Mouse (Mus musculus) kidney, postnatal 25 days (tissue): Measurements from ENCODE around the gene Iqgap1.
"Not testable (repeated sequence)": the region's sequence is repeated elsewhere in the genome, so short reads cannot be mapped to it uniquely, and the experiment has no call there.

Experiments
- DNase-seq, 2 experiments: peaks; one replicate each; pipeline ENCODE4 v3.0.0; 2021; ENCODE audit warnings: mixed read lengths in 2 of 2

Iqgap1 gene

DNA sequence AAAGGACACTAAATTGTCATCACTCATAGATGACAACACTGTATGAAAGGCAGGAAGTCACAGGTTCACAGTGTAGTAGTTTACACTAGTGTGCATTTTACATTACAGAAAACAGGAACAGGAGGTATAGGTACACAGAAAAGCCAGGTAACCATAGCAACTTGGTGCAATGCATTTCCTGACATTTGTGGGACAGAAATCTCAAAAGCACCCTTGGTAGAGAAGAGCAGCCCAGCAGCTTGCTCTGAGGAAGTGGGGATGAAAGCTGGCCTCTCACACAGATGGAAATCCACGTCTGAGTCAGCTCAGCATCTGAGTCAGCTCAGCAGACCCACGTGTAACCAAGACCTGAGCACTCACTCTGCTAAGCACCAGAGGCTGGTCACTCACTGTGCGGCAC lies 59.7 kb downstream of the Iqgap1 start:
- DNase-seq: no peak

DNA sequence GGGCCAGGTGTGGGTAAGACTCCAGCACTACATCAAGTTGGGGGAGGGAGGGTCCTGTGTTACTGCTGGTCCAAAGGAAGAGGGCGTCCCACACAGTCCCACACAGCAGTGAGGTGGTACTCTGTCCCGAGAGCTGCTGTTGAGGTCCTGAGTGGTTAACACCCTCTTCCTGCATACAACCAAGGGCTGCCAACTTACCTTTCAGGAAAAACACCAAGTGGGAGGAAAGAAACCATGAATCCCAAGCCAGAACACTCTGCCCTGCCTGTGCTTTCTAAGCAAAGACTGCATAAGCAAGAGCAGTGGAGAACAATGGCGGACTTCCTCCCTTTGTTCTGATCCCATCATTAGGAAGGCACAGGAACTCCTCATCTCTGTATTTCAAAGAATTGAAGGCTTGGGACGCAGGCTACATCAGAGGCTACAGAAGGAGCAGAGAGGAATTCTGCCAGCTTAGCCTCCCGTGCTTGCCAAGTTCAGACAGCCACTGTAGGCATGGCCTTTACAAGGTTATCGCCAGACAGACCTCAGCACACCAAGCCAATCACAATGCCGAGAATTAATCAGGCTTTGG lies 61.8 kb downstream of the Iqgap1 start:
- peak; percentile 58 to 74 for DNase-seq

DNA sequence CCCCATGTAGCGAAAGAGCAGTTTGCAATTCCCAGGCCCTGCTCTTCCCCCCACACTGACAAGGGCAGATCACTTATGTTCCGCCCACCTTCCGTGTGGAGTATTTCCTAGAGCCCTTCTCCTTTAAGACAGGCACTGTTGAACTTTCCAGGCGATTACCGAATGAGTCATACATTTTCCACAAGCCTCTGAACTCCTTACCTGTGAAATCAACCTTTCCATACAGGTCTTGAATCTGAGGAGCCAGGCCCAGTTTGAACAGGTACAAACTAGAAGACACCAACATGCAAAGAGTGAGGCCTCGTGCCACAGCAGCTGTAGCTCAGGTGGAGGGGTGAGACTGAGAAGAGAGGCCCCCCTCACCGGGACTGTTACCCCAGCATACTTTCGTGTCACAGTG lies 63.5 kb downstream of the Iqgap1 start:
- DNase-seq: peak; percentile 47 to 66

DNA sequence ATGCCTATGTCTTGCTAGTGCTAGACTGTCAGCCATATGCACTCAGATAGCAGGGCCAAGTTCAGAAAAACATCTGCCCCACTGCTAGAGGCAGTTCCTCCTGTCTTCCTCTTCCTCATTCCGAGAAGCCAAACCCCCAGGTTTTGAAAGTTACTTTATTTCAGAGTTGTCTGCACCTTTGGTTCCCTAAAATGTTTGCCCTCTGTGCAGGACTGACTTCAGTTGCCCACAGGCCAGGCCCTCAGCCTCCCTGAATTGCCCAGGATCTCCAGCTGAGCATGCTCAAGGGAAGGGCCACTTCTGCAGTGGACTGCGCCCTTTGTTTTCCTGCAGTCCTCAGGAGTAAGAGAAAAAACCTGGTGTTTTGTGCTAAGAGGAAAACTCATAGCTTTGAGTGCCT lies 71.7 kb downstream of the Iqgap1 start:
- DNase-seq: peak in 1 of 2 experiments; percentile 35

DNA sequence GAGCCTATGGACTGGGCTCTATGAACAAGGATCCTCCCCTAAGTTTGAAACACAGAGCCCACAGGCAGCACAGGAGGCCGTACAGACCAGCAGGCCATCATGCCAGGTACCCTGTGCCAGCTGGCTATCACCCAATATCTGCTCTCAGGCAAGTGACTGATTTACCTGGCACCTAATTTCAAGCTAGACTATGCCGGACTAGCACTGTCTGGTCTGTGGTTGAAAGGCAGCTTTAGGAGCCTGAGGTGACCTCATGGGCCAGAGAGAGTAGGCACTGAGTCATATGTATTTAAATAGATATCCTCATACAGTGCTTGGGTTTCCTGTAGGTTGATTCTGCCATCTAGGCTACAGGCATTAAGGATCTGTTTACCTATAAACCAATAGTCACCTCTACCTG lies 72.2 kb downstream of the Iqgap1 start:
- DNase-seq: peak; percentile 92 to 93

DNA sequence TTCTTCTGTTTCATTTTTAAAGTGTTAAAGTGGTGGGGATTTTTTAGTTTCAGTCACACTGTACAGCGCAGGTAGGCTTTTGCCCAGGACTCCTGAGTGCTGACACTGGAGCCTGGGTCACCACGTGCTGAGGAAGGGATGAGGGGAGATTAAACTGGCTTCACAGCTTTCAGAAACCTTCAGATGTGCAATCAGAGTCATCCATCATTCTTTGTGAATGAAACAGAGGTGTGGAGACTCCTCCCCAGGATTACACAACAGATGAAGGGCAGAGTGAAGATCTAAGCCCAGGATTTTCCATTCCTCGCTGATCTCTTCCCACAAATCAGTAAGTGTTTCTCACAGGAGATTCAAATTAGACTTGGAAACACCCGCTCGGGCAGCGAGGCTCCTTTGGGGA lies 76.2 kb downstream of the Iqgap1 start:
- DNase-seq: no peak

DNA sequence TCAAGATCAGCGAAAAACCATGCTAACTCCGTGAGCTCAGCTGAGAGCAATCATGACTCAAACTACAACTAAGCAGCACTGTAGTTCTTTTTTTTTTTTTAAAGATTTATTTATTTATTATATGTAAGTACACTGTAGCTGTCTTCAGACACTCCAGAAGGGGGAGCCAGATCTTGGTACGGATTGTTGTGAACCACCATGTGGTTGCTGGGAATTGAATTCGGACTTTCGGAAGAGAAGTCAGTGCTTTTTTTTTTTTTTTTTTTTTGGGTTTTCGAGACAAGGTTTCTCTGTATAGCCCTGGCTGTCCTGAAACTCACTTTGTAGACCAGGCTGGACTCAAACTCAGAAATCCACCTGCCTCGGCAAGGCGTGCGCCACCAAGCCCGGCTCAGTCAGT lies 76.7 kb downstream of the Iqgap1 start:
- DNase-seq: not testable (repeated sequence)

DNA sequence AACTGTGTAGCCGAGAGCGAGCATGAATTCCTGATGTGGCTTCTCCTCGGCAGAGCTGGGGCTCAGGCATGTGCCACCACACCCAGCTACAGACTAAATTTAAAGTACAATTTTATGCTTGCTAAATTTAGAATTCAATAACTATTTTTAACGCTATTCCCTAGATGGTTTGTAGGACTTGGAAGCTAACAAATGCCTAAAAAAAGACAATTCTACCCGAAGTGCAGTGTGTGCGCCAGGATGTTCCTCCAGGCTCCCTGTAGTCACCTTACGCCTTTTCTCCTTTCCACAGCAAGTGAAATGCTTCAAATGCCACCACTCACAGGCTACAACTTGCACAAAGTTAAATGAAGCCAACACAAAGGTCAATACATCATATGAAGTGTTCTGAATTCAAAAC lies 78.4 kb downstream of the Iqgap1 start:
- no peak for DNase-seq

DNA sequence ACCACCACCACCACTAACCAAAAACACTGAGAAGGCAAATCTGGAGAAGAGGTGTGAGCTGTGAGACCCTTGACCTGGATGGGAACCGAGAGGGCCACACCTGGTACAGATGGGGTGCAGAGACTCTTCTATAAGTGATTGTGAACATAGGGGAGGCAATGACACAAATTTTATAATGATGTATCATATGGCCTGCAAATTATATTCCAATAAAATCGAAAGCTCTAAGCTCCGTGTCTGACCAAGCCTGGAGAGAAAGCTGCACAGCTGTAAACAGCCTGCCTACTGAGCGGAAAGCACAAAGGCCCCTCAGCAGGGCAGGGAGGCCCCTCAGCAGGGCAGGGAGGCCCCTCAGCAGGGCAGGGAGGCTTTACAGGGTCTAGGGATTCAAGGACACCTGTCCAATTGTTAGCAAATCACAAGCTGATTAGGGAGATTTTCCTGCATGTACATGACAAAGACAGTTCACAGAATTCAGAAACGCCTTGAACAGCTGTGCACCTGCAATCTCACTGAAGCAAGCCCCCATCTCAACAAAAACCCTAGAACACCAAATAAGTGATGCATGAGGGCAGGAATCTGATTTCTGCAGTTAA lies 79.5 kb downstream of the Iqgap1 start:
- DNase-seq: no peak

DNA sequence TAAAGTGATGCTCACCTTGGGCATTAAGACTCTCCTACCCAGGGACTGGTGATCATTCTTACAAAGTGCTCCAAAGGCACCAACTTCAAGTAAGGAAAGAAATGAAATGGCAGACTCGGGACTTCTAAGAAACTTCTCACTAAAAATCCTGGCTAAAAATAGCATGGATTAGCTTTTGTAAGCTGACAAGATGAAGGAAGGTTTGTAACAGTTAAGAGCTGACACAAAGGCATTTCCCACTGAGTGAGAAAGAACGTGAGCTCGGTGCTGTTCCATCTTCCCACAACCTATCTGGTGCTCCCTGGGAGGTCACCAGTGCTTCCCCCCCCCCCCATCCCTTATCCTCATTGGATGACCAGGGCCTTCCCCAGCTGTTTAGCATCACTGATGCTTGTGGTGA lies 80.0 kb downstream of the Iqgap1 start:
- no peak for DNase-seq

DNA sequence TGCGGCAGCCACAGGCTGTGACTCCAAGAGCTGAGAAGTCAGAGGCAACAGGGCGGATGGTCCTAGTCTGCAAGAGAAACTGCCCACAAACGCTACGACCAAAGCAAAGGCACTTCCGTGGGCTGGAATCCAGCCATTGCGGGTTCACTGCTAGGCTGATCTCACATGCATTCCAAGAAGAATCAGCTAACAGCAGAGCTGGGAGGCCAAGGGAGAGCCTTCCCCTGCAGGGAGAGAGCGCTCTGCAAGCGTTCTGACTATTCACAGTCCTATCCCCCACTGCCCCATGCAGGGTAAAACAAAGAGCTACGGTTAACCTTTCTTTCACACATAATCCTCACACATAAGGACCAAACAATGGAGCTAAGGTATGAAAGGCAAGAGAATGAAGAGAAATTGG lies 80.5 kb downstream of the Iqgap1 start:
- peak in 1 of 2 experiments; percentile 40 for DNase-seq

DNA sequence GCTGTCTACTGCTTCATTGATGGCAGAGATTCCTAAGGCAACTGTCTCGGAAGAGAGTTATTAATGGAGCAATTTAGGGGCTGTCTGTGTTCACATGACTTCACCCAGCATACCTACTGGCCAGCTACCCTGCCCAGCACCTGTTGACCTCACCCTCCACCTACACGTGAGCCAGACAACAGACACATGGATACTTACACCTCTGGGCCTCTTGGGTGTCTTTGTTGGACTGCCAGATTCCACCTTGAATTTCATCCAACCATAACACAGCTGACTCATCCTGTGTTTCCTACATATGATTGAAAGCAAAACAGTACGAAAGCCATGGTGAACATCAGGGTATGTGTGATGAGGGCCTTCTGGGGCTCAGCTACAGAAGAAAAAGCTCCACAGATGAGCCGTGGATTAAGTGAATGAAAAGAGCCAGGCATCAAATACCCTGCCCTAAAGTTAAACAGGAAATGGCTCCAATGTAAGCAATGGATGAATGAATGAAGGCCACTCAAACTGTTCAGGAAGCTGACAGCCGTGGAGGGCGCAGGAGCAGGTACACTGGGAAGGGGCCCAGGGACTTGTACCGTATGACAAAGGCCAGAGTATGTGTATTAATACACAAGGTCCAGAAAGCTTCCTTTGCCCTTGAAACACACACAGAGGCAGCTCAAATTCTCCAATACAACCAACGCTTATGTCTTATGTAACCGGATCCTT lies 81.7 kb downstream of the Iqgap1 start:
- DNase-seq: no peak

DNA sequence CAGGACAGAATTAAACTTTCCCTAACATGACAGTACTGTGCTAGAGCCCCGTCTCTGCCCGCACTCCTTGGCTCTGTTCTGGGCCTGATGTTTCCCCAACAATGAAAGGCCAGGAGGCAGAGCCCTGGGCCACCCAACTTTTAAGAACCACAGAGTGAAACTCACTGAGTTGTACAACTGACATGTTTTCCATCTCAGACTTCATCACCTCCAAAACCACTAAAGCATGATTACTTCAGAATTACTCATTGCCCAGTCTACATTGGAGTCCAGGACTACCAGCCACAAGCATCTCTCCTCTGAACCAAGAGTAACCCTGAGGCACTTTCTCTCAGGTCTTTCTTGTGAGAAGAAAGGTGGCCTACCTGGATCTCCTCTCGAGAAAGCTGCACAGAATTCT lies 83.1 kb downstream of the Iqgap1 start:
- DNase-seq: no peak

DNA sequence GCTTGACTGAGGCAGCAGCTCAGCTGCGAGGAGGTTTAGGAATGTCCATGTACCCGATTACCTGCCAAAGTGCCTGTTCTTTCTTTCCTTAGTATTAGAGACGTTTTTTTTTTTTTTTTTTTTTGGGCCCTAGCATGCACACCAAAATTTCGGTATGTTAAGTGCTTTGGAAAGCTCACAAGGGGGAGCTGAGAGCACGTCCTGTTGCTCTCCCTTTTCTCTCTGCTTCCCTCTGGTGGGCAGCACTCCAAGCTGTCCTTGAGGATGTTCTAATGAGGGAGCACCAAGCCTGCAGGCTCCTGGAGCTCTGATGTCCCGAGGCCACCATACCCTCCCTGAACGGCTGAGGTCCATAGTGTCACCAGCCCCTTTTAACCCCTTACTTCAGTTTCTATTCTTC lies 84.8 kb downstream of the Iqgap1 start:
- peak; percentile 88 to 90 for DNase-seq

DNA sequence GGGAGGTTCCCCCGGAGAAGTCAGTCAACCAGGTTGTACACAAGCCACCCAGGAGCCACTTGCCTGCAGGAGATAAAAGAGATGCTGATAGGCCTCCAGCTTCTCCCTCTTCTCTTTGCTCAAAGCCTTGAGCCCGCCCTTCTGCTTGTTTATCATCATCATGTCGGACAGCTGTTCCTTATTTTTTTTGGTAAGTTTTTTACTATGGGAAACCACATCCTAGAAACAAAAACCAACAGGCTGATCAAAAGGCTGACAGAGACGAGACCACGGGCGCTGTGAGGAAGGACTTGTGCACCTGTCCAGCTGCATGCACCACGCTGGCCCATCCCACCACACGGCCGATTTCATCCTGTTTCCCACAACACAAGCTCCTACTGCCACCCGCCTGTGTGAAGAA lies 89.6 kb downstream of the Iqgap1 start:
- DNase-seq: no peak

DNA sequence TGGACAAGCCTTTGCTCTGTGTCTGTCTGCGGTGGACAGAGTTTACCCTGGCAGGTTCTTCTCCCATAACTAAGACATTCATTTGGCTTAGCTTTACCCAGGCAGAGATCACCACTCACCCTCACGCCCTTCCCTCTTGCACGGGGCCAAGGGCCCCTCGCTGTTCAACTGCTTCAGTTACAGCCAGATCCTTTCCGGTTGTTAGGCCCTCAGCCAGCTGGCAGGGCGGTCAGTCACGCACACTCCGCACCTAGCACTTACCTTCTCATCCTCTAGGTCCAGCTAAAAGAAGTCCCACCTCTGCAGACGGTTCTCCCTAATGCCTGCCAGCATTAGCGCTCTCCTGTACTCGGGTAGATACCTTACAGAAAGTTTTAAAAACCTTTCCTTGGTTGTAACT lies 92.8 kb downstream of the Iqgap1 start:
- DNase-seq: no peak

DNA sequence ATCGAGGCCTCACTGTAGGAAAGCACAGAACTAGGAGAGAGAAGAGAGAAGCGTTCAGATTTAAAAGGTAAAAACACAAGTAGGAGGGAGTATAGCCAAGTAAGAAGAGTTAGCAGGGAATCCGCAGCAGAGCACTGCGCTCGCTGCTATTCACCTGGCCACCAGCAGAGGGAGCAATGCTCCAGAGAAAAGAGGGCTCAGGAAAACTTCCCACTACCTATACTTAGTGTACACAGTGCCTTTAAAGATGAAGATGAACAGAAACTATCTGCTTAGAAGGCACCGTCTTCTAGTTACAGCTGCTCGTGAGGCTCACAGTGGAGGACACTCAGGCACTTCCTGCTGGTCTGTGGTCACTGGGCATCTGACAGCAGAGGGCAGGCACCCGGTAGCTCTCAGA lies 96.1 kb downstream of the Iqgap1 start:
- DNase-seq: peak; percentile 57 to 70

DNA sequence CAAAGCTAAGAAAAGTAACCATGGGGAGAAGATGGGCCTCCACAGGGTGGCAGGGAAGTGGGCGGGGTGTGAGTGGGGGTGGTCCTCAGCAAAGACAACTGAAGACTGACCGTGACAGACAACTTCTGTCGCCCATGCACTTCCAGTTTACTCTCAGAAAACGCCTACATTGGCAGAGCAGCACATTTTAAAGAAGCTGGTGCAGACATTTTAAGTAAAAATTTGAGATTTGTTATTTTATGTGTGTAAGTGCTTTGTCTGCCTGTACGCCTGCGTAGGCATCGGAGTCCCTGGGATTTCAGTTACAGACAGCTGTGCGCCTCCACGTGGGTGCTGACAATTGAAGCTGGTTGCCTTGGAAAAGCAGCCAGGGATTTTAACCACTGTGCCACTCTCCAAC lies 104.7 kb downstream of the Iqgap1 start:
- DNase-seq: no peak

DNA sequence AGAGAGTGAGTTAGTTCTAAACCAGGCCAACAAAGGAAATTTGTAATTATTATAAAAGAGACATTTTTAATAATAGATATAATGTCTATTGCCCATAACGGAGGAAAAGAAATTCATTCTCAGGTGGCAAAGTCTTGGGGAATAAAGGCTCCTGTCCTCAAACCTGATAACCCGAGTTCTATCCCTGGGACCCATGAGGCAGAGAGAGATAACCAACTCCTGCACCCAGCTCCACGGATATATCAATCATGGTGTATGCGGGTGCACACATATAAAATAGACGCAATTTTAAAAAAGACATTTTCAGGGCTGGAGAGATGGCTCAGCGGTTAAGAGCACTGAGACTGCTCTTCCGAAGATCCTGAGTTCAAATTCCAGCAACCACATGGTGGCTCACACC lies 106.2 kb downstream of the Iqgap1 start:
- no peak for DNase-seq

DNA sequence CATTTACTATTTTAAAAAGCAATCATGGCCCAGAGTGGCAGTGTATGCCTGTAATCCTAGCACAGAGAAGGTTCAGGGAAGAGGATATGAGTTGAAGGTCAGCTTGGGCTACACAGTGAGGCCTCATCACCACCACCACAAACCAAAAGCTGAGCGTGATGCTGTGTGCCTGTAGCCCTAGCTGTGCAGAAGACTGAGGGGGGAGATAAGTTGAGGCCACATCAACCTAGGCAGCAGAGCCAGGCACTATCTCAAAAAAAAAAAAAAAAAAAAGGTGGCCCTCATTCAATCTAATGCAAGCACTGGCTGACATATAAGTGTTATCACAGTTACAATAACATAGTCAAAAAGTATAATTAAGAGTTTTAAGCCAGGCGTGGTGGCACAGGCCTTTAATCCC lies 106.7 kb downstream of the Iqgap1 start:
- no peak for DNase-seq

DNA sequence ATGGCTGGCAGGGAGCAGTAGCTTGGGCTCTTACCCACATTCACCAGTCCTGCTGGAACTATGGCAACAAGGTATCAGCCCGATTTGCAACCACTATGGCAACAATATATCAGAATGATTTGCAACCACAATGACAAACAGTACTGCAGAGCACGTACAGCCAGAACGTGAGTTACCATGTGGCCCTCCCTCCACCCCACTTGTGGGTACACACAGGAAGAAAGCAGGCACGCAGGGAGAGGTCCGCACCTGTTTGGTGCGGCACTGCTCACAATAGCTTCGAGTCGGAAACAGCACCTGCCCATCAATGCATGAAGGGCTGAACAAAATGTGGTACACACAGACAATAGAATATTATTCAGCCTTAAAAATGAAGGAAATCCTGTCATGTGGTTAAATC lies 107.3 kb downstream of the Iqgap1 start:
- no peak for DNase-seq

DNA sequence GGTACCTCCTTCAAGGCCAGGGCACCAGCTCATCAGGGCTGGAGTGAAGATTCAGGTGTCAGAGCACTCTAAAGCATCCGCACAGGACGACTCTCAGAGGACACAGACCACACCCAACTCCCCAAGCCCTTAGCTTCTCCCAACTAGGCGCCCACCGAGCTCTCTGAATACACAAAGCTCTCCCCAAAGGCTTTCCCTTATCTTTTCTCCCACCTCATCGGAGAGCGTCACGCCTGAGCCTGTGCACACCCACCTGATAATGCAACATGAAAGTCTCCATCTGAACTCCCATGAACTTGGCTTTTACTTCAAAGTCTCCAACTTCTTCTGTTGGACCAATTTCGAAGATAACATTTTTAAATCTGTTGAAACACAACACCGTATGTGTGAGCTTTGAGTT lies 109.0 kb downstream of the Iqgap1 start:
- no peak for DNase-seq

DNA sequence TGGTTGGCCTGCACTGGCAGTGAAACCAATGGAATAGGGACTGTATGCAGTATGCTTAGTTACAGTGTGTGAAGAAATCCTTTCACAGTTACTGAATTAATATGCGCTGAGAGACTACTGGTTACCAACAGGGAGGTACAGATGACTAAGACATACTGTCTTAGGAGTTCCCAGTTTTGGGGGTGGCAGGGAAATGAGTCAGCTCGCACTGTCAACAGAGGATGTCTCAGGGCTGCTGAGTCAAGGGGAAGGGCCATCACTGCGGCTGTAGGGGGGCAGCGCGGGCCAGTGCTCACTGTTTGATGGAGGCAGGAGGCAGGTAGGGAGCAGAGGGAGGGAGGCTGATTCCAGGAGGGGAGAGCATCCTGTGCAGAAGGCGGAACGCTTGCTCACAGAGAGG lies 110.5 kb downstream of the Iqgap1 start:
- DNase-seq: no peak

DNA sequence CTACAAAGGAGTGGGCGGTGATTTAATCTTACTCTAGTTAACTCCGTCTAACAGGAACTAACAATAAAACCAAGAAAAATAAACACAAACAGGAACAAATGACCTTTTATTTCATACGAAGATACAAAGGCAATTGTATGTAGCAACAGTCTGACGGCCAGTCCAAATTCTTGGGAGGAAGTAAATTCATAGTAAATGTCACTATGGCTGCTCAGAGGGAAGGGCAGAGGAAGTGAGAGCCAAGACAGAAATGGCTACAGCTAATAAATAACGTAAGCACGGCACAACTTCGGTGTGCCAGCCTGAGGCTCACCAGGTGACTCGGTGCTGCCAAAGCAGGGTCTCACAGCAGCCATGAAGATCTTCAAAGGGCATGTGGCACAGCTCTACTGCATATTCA lies 114.3 kb downstream of the Iqgap1 start:
- no peak for DNase-seq

DNA sequence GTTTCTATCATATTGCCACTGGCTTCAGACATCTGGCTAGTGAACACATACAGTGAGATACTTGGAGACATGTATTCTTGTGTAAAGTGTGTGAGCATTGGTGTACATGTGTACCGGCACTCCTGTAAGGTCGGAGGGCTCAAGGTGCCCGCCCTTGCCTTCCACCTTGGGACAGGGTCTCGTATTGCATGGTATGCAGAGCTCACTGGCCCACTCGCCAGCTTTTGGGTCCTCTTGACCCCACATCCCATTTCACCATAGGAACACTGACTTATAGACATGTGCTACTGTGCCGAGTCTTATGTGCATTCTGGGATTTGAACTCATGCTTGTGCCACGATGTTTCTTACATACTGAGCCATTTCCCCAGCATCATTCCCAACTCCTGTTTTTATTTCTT lies 115.4 kb downstream of the Iqgap1 start:
- DNase-seq: no peak
